Mouse (Mus musculus) liver, embryonic 13.5 days (tissue): ENCODE data around the gene Adam11. TPM values are rescaled to one million over a fixed set of nuclear protein-coding genes. Genes with fewer than 3 reads are reported as not detected.

Experiments used
- ATAC-seq: fragments of 200-750 bp; cut with Nextera tagmentation; 2 replicates; pipeline ENCODE4 v1.8.0; 2017; ENCODE audit warnings: low read depth, mild to moderate bottlenecking, moderate number of reproducible peaks, moderate library complexity
- DNase-seq: peaks from one replicate; pipeline ENCODE4 v3.0.0; 2022
- H3K27ac ChIP-seq: fragments of 300-500 bp; sonication (generic); 2 replicates; pipeline ENCODE4 v1.5.1; 2015; ENCODE audit warnings: moderate library complexity, mild to moderate bottlenecking, inconsistent platforms
- H3K27me3 ChIP-seq: fragments of 300-500 bp; sonication (generic); 2 replicates; pipeline ENCODE4 v1.6.1; 2015; ENCODE audit warnings: mild to moderate bottlenecking, inconsistent platforms
- H3K36me3 ChIP-seq: fragments of 300-500 bp; sonication (generic); 2 replicates; pipeline ENCODE4 v1.6.1; 2015; ENCODE audit warnings: mild to moderate bottlenecking, inconsistent platforms
- H3K4me1 ChIP-seq: fragments of 300-500 bp; sonication (generic); replicated peaks from 2 replicates; pipeline ENCODE4 v1.6.1; 2015; ENCODE audit warnings: inconsistent platforms
- H3K4me2 ChIP-seq: fragments of 300-500 bp; sonication (generic); 2 replicates; pipeline ENCODE4 v1.6.1; 2015; ENCODE audit warnings: inconsistent platforms, mild to moderate bottlenecking, moderate library complexity
- H3K4me3 ChIP-seq: fragments of 300-500 bp; sonication (generic); replicated peaks from 2 replicates; pipeline ENCODE4 v1.5.1; 2015; ENCODE audit warnings: mild to moderate bottlenecking, inconsistent platforms
- H3K9ac ChIP-seq: fragments of 300-500 bp; sonication (generic); 2 replicates; pipeline ENCODE4 v1.6.1; 2015; ENCODE audit warnings: mild to moderate bottlenecking, inconsistent platforms
- H3K9me3 ChIP-seq: fragments of 300-500 bp; sonication (generic); replicated peaks from 2 replicates; pipeline ENCODE4 v1.6.1; 2016; ENCODE audit warnings: inconsistent platforms
- WGBS: fragments of 180-500 bp; shearing (Covaris S2); methylation state at CpG from one replicate; pipeline ENCODE4 v1.1.7; 2015; ENCODE audit not compliant: insufficient replicate concordance; 5-methylcytosine and 5-hydroxymethylcytosine counted together
- polyA plus RNA-seq: library from polyadenylated mRNA; unstranded; fragments of >200 nt; fragmentation: Nextera tagmentation; extraction: Ambion mirVana; gene quantifications from 2 replicates; pipeline ENCODE4 v1.2.1, GENCODE M21; 2015

Gene Adam11
- polyA plus RNA-seq, 1 experiment from 2014 or later = 0.28 TPM

DNA sequence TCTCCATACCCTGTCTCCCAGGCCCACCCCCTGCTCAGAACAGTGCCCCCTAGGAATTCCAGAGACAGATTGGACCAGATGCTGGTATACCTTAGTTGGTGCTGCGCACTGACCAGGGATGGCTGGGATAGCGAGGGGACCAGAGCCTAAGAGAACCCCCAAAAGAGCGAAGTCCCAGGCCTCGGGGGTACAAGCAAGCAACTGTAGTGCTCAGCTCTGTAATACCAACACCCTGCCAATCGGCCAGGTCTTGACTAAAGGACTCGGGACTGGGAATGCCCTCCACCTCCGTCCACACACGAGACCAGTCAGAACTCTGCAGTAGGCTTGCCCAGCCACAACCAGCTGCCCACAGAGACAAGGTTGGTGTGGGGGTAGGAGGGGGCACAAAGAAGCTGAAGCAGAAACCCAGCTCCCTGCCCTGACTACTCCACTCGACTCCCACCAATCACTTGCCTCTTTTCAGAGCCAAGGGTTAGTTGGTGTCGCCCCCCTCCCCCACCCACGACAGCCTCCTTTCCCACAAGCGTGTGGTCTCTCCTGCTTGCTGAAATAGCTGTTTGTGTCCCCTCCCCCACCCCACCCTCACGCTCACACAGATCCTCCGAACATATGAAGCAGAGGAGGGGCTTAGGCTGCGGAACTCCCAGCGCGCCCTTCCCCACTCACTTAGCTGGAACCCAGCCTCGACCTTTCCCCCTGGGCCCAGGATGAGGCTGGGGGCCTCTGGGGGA, 7.5 kb upstream of the Adam11 start:
- peaks cover 8% of the 10 kb centered on the region; the same call in 1 of the 2 replicates for H3K4me1 ChIP-seq
- 0 out of 2 replicates have a peak, but pooled peaks cover 6% of the 10 kb centered on the region for H3K27me3 ChIP-seq
- 0 out of 2 replicates have a peak overlapping the region, but pooled peaks have one; percentile 14 for H3K4me2 ChIP-seq
- no peak; the same call in 1 of the 2 replicates for ATAC-seq
- no peaks in the 10 kb centered on the region for H3K36me3 ChIP-seq
- no peak overlapping the region for H3K4me3 ChIP-seq
- no peak overlapping the region; the same call in 1 of the 2 replicates for H3K27ac ChIP-seq
- H3K9ac ChIP-seq = no peak overlapping the region
- 36% methylated on average over 18 of the region's 18 CpGs for WGBS
- no peaks in the 10 kb centered on the region for H3K9me3 ChIP-seq
- DNase-seq = no peak

DNA sequence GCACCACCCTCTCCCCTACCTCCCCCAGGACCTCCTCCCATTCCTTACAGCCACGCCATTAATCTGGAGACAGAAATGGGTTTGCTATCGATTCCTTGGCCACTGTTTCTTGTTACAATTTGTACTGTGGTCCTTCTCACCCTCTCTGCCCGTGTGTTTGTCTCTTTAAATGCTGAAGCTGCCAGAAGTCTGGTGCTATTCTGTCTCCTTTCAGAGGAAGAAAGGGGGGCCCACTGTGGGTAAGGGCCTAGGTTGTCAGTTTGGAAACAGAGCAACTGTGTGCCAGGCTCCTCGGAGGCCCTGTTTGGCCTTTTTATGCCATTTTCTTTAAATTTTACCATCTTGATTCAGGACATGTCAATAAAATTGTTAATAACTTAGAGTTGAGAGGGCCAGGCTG, 6.8 kb upstream of the Adam11 start:
- DNase-seq (no peak), ATAC-seq (no peak)
- Histone ChIP-seq H3K4me1 (peaks cover 8% of the 10 kb centered on the region; the same call in 1 of the 2 replicates), H3K9ac (no peak overlapping the region), H3K9me3 (no peaks in the 10 kb centered on the region), H3K27ac (no peak overlapping the region; the same call in 1 of the 2 replicates), H3K36me3 (no peaks in the 10 kb centered on the region), H3K4me3 (no peak overlapping the region), H3K27me3 (peaks cover 11% of the 10 kb centered on the region; the same call in 1 of the 2 replicates), H3K4me2 (0 out of 2 replicates have a peak overlapping the region, but pooled peaks have one; percentile 14)
- 27% methylated on average over 4 of the region's 4 CpGs for WGBS

GRCm38 (mm10) chr11:102755391-102755790, 5.8 kb upstream of the Adam11 start:
- H3K4me3 ChIP-seq = no peak overlapping the region
- ATAC-seq = no peak

DNA sequence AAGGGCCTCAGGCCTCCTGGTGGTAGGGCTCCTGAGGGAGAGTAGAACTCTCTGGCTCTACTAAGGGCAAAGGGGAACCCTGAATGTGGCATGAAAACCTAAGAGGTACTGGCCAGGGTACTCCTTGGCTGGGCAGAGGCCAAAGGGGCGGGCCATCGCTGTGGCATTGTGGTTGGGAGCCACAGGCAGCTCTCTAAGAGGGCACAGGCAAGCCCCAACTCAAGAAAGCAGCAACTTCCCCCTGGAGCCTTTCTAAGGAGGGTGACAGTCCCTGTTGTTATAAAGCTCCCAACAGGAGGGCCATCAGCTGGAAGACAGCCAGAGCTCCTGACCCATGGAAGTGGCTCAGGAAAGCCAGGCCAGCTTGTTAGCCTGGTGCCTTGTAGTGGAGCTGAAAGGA, 2.3 kb upstream of the Adam11 start:
- DNase-seq (no peak), ATAC-seq (no peak)
- no peak overlapping the region for H3K27ac ChIP-seq
- peaks cover 54% of the 10 kb centered on the region for H3K27me3 ChIP-seq
- no peak overlapping the region for H3K4me3 ChIP-seq
- H3K9ac ChIP-seq = no peak overlapping the region
- no peak overlapping the region for H3K4me2 ChIP-seq
- no peaks in the 10 kb centered on the region for H3K36me3 ChIP-seq
- 41% methylated on average over 2 of the region's 2 CpGs for WGBS
- H3K4me1 ChIP-seq = peaks cover 16% of the 10 kb centered on the region
- no peaks in the 10 kb centered on the region for H3K9me3 ChIP-seq

More at GRCm38 (mm10) chr11:102755391-102755790, 5.8 kb upstream of the Adam11 start:
- Histone ChIP-seq H3K9me3 (no peaks in the 10 kb centered on the region), H3K36me3 (no peaks in the 10 kb centered on the region), H3K27ac (no peak overlapping the region), H3K4me2 (no peak overlapping the region), H3K9ac (no peak overlapping the region), H3K4me1 (peaks cover 8% of the 10 kb centered on the region; the same call in 1 of the 2 replicates), H3K27me3 (peaks cover 21% of the 10 kb centered on the region)
- 57% methylated on average over 7 of the region's 7 CpGs for WGBS
- no peak for DNase-seq

- Histone ChIP-seq H3K9me3 (no peaks in the 10 kb centered on the region), H3K4me1 (peaks cover 9% of the 10 kb centered on the region), H3K36me3 (no peaks in the 10 kb centered on the region), H3K27ac (no peak overlapping the region), H3K9ac (no peak overlapping the region), H3K4me2 (peak overlapping the region; percentile 74), H3K4me3 (peak overlapping the region; percentile 52), H3K27me3 (peaks cover 63% of the 10 kb centered on the region)
- no peak for ATAC-seq
- no peak for DNase-seq
- WGBS = 20% methylated on average over 6 of the region's 6 CpGs
These were observed 382 bp upstream of the Adam11 start for GRCm38 (mm10) chr11:102760805-102761308.

DNA sequence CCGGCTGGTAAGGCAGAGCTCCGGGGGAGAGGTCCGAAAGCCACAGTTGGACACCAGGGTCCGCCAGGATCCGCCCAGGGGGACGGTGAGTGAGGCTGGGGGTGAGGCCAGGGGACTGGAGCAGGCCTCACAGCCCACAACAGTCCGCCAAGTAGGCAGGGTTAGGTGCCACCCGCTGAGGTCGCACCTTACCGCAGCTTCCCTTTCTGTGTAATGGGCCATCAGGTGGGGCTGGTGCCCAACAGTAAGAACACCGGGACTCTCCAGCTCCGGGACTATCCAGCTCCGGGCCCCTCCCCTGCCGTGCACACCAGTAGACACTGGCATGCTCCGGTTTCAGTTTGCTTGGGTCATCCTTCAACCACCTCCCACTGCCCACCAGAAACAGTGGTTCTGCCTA, 1.0 kb downstream of the Adam11 start:
- H3K4me2 ChIP-seq = peak overlapping the region; percentile 74
- no peaks in the 10 kb centered on the region for H3K9me3 ChIP-seq
- no peaks in the 10 kb centered on the region for H3K36me3 ChIP-seq
- 0 out of 2 replicates have a peak overlapping the region, but pooled peaks have one; percentile 49 for H3K9ac ChIP-seq
- H3K27ac ChIP-seq = no peak overlapping the region
- 9% methylated on average over 15 of the region's 15 CpGs for WGBS
- DNase-seq (no peak), ATAC-seq (no peak)
- peak overlapping the region; percentile 52 for H3K4me3 ChIP-seq
- H3K4me1 ChIP-seq = peaks cover 9% of the 10 kb centered on the region
- H3K27me3 ChIP-seq = peaks cover 63% of the 10 kb centered on the region

DNA sequence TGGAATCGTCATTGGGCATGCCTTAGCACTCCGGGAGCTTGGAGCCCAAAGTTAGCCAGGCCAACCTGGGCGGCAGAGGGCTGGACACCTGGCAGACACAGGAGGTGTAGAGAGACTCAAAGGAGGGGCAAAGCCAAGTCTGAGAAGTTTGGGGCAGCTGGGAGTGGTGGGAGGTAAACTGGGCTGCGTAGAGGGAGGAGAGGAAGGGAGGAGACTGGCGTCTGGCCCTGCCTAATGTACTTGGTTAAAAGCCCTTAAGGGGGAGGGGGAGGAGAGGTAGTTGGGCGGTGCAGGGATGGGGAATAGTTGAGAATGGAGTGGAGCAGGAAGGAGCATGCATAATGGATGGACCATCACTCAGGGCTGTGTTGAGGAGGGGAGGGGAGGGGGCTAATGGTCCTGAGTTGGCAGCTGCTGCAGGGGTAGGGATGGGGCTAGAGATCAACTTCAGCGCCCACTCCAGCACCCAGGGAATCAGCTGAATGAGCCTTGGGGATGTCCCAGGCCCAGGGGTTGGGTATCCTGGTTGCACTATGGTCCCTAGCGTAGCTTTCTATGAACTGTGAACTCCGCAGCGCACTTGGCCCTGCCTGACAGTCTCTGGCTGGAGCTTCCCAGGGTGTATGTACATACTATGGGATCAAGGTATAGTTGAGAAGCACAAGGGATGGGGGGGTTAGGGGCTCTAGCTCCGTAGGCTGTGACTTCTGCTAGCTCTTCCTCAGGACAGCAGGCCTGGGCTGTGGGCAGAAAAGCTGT, 1.9 kb downstream of the Adam11 start:
- Histone ChIP-seq H3K9ac (no peak overlapping the region), H3K27me3 (peaks cover 63% of the 10 kb centered on the region), H3K4me2 (no peak overlapping the region), H3K9me3 (no peaks in the 10 kb centered on the region), H3K27ac (no peak overlapping the region), H3K4me1 (peaks cover 9% of the 10 kb centered on the region), H3K36me3 (no peaks in the 10 kb centered on the region), H3K4me3 (no peak overlapping the region)
- ATAC-seq = no peak
- DNase-seq = no peak
- 54% methylated on average over 11 of the region's 11 CpGs for WGBS

DNA sequence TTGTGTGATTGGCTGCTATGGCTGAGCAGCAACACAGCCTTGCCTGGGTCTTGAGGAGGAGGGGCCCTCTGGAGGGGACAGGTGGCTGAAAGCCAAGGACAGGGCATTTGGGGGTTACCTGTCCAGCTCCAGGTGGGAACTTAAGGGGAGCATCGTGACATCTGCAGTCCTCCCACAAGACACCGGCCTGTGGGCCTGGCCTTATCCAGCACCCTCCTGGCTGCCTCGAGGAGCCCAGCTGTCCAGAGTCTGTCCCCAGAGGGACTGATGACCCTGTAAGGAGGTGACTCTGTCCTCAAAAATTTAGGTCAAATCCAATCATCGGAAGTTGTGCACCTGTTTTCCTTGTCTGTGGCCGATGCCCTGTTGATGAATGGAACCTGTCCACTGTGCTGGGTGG, 4.2 kb downstream of the Adam11 start:
- peaks cover 48% of the 10 kb centered on the region for H3K27me3 ChIP-seq
- H3K27ac ChIP-seq = no peak overlapping the region
- H3K4me1 ChIP-seq = peaks cover 9% of the 10 kb centered on the region
- no peaks in the 10 kb centered on the region for H3K36me3 ChIP-seq
- no peak overlapping the region for H3K4me3 ChIP-seq
- 60% methylated on average over 5 of the region's 5 CpGs for WGBS
- H3K4me2 ChIP-seq = no peak overlapping the region
- H3K9ac ChIP-seq = no peak overlapping the region
- DNase-seq = no peak
- no peaks in the 10 kb centered on the region for H3K9me3 ChIP-seq
- no peak for ATAC-seq

GRCm38 (mm10) chr11:102767055-102767670, 5.9 kb downstream of the Adam11 start:
- Histone ChIP-seq H3K36me3 (no peaks in the 10 kb centered on the region), H3K9ac (no peak overlapping the region), H3K27me3 (peaks cover 38% of the 10 kb centered on the region), H3K4me1 (peaks cover 4% of the 10 kb centered on the region), H3K27ac (no peak overlapping the region), H3K4me3 (no peak overlapping the region), H3K9me3 (no peaks in the 10 kb centered on the region), H3K4me2 (no peak overlapping the region)
- no peak for ATAC-seq
- 55% methylated on average over 6 of the region's 6 CpGs for whole genome bisulfite sequencing
- DNase-seq = no peak

DNA sequence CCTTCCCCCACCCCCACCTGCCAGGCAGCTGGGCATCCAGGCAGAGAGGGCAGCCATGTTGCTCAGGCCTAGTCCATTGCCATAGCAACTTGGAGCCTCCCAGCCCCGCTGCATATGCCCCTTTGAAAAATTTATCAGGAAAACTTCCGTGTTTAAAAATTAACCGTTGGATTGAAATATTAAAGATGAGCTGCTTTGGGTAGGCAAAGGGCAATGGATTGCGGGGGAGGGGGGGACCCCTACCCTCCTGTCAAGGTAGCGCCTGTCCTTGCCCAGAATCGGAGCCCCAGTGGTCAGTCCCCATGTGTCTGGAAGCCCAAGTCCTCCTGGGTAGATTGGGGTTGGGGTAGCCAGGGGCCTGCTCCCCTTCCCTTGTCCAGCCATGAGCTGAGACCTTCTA, 7.9 kb downstream of the Adam11 start:
- Histone ChIP-seq H3K36me3 (no peaks in the 10 kb centered on the region), H3K27me3 (peaks cover 38% of the 10 kb centered on the region), H3K9me3 (no peaks in the 10 kb centered on the region), H3K4me3 (no peak overlapping the region), H3K4me1 (peaks cover 2% of the 10 kb centered on the region), H3K4me2 (no peak overlapping the region), H3K9ac (no peak overlapping the region), H3K27ac (no peak overlapping the region)
- WGBS = 74% methylated on average over 6 of the region's 6 CpGs
- DNase-seq (no peak), ATAC-seq (no peak)
